Mouse (Mus musculus) stomach, embryonic 14.5 days (tissue): Measurements from ENCODE around the gene Myh7. TPM values are rescaled to one million over a fixed set of nuclear protein-coding genes. Genes with fewer than 3 reads are reported as not detected.
"Not testable (repeated sequence)": the region's sequence is repeated elsewhere in the genome, so short reads cannot be mapped to it uniquely, and the experiment has no call there.

Experiments used
- ATAC-seq: fragments of 200-750 bp; cut with Nextera tagmentation; 2 replicates; pipeline ENCODE4 v1.8.0; 2017; ENCODE audit warnings: low read depth, moderate TSS enrichment; ENCODE audit not compliant: insufficient number of reproducible peaks, insufficient read depth, low FRiP score
- H3K27ac ChIP-seq: fragments of 300-500 bp; sonication (generic); 2 replicates; pipeline ENCODE4 v1.5.1; 2014; ENCODE audit warnings: mild to moderate bottlenecking, low read length, moderate library complexity, mixed read lengths
- H3K27me3 ChIP-seq: fragments of 300-500 bp; sonication (generic); 2 replicates; pipeline ENCODE4 v1.6.1; 2014; ENCODE audit warnings: low read length, control low read depth, mixed read lengths; ENCODE audit not compliant: control insufficient read depth, insufficient read depth
- H3K36me3 ChIP-seq: fragments of 300-500 bp; sonication (generic); 2 replicates; pipeline ENCODE4 v1.6.1; 2014; ENCODE audit warnings: mild to moderate bottlenecking, control low read depth, low read length, moderate library complexity, mixed read lengths; ENCODE audit not compliant: control insufficient read depth, insufficient read depth
- H3K4me1 ChIP-seq: fragments of 300-500 bp; sonication (generic); 2 replicates; pipeline ENCODE4 v1.6.1; 2014; ENCODE audit warnings: low read length, control low read depth, mixed read lengths; ENCODE audit not compliant: control insufficient read depth, insufficient read depth
- H3K4me2 ChIP-seq: fragments of 300-500 bp; sonication (generic); replicated peaks from 2 replicates; pipeline ENCODE4 v1.6.1; 2014; ENCODE audit warnings: low read depth, low read length, control low read depth
- H3K4me3 ChIP-seq: fragments of 300-500 bp; sonication (generic); 2 replicates; pipeline ENCODE4 v1.5.1; 2014; ENCODE audit warnings: low read depth, low read length, control low read depth
- H3K9ac ChIP-seq: fragments of 300-500 bp; sonication (generic); replicated peaks from 2 replicates; pipeline ENCODE4 v1.6.1; 2014; ENCODE audit warnings: low read depth, mild to moderate bottlenecking, control low read depth, low read length, moderate library complexity, mixed read lengths
- H3K9me3 ChIP-seq: fragments of 300-500 bp; sonication (generic); 2 replicates; pipeline ENCODE4 v1.6.1; 2016; ENCODE audit warnings: low read depth, low read length, control low read depth; ENCODE audit not compliant: control insufficient read depth
- WGBS: fragments of 180-500 bp; shearing (Covaris S2); extraction: QIAGEN DNeasy Blood & Tissue Kit; methylation state at CpG from one replicate; pipeline ENCODE4 v1.1.7; 2014; 5-methylcytosine and 5-hydroxymethylcytosine counted together
- polyA plus RNA-seq: library from polyadenylated mRNA; unstranded; fragments of >200 nt; fragmentation: Nextera tagmentation; extraction: Ambion mirVana; gene quantifications from 2 replicates; pipeline ENCODE4 v1.2.1, GENCODE M21; 2014

Gene Myh7
- polyA plus RNA-seq, 1 experiment from 2014 or later, result 5.9 TPM

- H3K27me3 ChIP-seq, ATAC-seq, H3K4me2 ChIP-seq, H3K9me3 ChIP-seq, H3K36me3 ChIP-seq, H3K4me1 ChIP-seq, H3K4me3 ChIP-seq, H3K9ac ChIP-seq, H3K27ac ChIP-seq: not testable (repeated sequence)
- 88% methylated on average over 12 of the region's 12 CpGs for WGBS
Observed at GRCm38 (mm10) chr14:54959853-54960613, 34.4 kb downstream of the Myh7 start.

- no peaks in the 10 kb centered on the region for H3K36me3 ChIP-seq
- no peaks in the 10 kb centered on the region for H3K27me3 ChIP-seq
- no peak overlapping the region for H3K4me3 ChIP-seq
- H3K4me1 ChIP-seq, result no peaks in the 10 kb centered on the region
- no peak for ATAC-seq
- H3K27ac ChIP-seq, result no peak overlapping the region
- H3K4me2 ChIP-seq, result no peak overlapping the region
- H3K9me3 ChIP-seq, result no peaks in the 10 kb centered on the region
- no peak overlapping the region for H3K9ac ChIP-seq
- WGBS, result 85% methylated on average over 3 of the region's 3 CpGs
Observed at GRCm38 (mm10) chr14:54959197-54959596, 35.2 kb downstream of the Myh7 start.

- Histone ChIP-seq H3K9ac (no peak overlapping the region), H3K9me3 (no peaks in the 10 kb centered on the region), H3K4me2 (no peak overlapping the region), H3K4me1 (no peaks in the 10 kb centered on the region), H3K27ac (no peak overlapping the region), H3K27me3 (no peaks in the 10 kb centered on the region), H3K36me3 (no peaks in the 10 kb centered on the region), H3K4me3 (no peak overlapping the region)
- 83% methylated on average over 4 of the region's 4 CpGs for WGBS
- ATAC-seq, result no peak
Observed at GRCm38 (mm10) chr14:54958503-54958902, 35.9 kb downstream of the Myh7 start.

GRCm38 (mm10) chr14:54956533-54956932 is 37.9 kb downstream of the Myh7 start:
- Histone ChIP-seq H3K4me1 (no peaks in the 10 kb centered on the region), H3K4me3 (no peak overlapping the region), H3K9me3 (no peaks in the 10 kb centered on the region), H3K4me2 (no peak overlapping the region), H3K27ac (no peak overlapping the region), H3K27me3 (no peaks in the 10 kb centered on the region), H3K36me3 (no peaks in the 10 kb centered on the region), H3K9ac (no peak overlapping the region)
- WGBS, result 79% methylated on average over 9 of the region's 9 CpGs
- ATAC-seq, result no peak

GRCm38 (mm10) chr14:54955481-54955880 is 38.9 kb downstream of the Myh7 start:
- no peaks in the 10 kb centered on the region for H3K4me1 ChIP-seq
- H3K4me2 ChIP-seq, result no peak overlapping the region
- no peak overlapping the region for H3K9ac ChIP-seq
- H3K4me3 ChIP-seq, result no peak overlapping the region
- H3K27ac ChIP-seq, result no peak overlapping the region
- 79% methylated on average over 3 of the region's 3 CpGs for WGBS
- ATAC-seq, result no peak
- H3K36me3 ChIP-seq, result no peaks in the 10 kb centered on the region
- H3K27me3 ChIP-seq, result no peaks in the 10 kb centered on the region
- H3K9me3 ChIP-seq, result no peaks in the 10 kb centered on the region

GRCm38 (mm10) chr14:54954474-54954873 is 40.0 kb downstream of the Myh7 start:
- no peaks in the 10 kb centered on the region for H3K9me3 ChIP-seq
- H3K4me2 ChIP-seq, result no peak overlapping the region
- H3K27me3 ChIP-seq, result no peaks in the 10 kb centered on the region
- no peak overlapping the region for H3K4me3 ChIP-seq
- H3K36me3 ChIP-seq, result no peaks in the 10 kb centered on the region
- no peaks in the 10 kb centered on the region for H3K4me1 ChIP-seq
- H3K27ac ChIP-seq, result no peak overlapping the region
- 77% methylated on average over 3 of the region's 3 CpGs for WGBS
- ATAC-seq, result no peak
- no peak overlapping the region for H3K9ac ChIP-seq

GRCm38 (mm10) chr14:54953664-54954206 is 40.7 kb downstream of the Myh7 start:
- no peaks in the 10 kb centered on the region for H3K4me1 ChIP-seq
- H3K27ac ChIP-seq, result no peak overlapping the region
- ATAC-seq, result no peak
- H3K36me3 ChIP-seq, result no peaks in the 10 kb centered on the region
- H3K9ac ChIP-seq, result no peak overlapping the region
- no peaks in the 10 kb centered on the region for H3K9me3 ChIP-seq
- H3K4me2 ChIP-seq, result no peak overlapping the region
- H3K4me3 ChIP-seq, result no peak overlapping the region
- no peaks in the 10 kb centered on the region for H3K27me3 ChIP-seq
- WGBS, result 85% methylated on average over 8 of the region's 8 CpGs

- no peaks in the 10 kb centered on the region for H3K27me3 ChIP-seq
- H3K36me3 ChIP-seq, result no peaks in the 10 kb centered on the region
- 85% methylated on average over 6 of the region's 6 CpGs for WGBS
- no peak overlapping the region for H3K9ac ChIP-seq
- H3K4me1 ChIP-seq, result no peaks in the 10 kb centered on the region
- no peak overlapping the region for H3K27ac ChIP-seq
- H3K4me3 ChIP-seq, result no peak overlapping the region
- no peak overlapping the region for H3K4me2 ChIP-seq
- no peaks in the 10 kb centered on the region for H3K9me3 ChIP-seq
- ATAC-seq, result no peak
Observed at GRCm38 (mm10) chr14:54951587-54951986, 42.8 kb downstream of the Myh7 start.

GRCm38 (mm10) chr14:54950493-54950892 is 43.9 kb downstream of the Myh7 start:
- H3K9ac ChIP-seq, result no peak overlapping the region
- H3K4me2 ChIP-seq, result no peak overlapping the region
- H3K4me1 ChIP-seq, result no peaks in the 10 kb centered on the region
- ATAC-seq, result no peak
- no peaks in the 10 kb centered on the region for H3K36me3 ChIP-seq
- no peak overlapping the region for H3K27ac ChIP-seq
- H3K27me3 ChIP-seq, result no peaks in the 10 kb centered on the region
- no peaks in the 10 kb centered on the region for H3K9me3 ChIP-seq
- WGBS, result 56% methylated on average over 12 of the region's 12 CpGs
- H3K4me3 ChIP-seq, result no peak overlapping the region
